Mouse (Mus musculus): ENCODE results near the gene Slc30a2.
"Not testable (repeated sequence)": the region's sequence is repeated elsewhere in the genome, so short reads cannot be mapped to it uniquely, and the experiment has no call there.

Slc30a2 gene

DNA sequence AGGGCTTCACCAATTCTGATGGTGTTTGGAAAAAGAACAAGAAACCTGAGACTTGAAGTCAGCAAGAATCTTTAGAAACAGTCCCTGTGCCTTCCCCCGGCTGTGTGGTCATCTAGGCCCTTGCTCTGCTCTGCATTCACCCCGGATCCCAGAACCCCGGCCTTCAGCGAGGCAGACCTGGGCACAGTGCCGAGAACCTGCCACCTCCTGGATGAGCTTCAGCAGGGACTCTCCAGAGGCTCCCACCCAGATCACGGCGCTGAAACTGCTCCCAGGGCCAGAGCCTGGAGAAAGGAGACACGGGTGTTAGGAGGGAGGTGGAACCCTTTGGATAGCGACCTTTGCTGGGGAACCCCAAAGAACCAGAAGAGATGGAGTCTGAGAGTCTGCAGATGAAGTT is 19.1 kb downstream of the Slc30a2 start:
- no peak for DNase-seq

GRCm38 (mm10) chr4:134362586-134362985 is 19.6 kb downstream of the Slc30a2 start:
- DNase-seq: no peak

DNA sequence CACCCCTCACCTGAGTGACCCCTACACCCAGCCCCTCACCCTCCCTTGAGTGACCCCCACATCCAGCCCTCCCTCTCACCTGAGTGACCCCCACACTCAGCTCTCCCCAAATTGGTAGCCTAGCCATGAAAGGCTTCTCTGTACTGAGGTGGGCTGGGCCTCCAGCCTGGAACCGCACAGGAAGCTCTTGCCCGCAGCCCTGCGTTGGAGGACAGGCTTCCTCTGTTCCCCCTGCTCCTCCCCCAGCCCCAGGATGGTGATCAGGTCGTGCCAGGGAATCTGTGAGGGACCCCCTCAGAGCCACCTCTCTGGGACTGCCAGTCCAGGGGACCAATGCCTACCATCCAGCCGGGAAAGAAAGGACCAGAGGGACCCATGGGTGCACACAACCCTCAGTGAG is 22.3 kb downstream of the Slc30a2 start:
- DNase-seq: no peak

DNA sequence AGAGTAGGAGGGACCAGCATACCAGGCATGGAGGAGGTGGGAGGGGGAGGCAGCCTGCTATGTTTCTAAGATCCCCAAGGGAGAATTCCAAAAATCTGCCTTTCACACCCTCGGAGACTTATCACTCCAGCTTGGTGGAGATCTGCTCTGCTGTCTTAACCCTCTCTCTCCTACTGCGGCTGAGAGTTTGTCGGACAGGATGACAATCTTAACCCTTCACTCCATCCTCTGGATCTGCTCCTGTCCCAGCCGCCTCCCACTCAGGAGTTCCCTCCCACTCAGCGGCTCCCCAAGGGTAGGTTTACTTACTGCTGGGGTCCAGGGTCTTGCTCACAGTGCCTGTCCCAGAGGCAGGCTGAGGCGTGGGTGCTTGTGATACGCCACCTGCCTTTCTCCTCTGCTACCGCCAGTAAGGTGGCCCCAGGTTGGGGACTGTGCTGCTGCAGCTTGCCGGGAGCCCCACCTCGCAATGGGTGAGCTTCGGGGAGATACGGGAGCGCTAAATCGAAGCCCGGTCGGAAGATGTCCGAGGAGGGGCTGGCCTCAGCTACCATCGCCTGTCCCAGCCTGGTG is 27.8 kb downstream of the Slc30a2 start:
- no peak for DNase-seq

- no peak for DNase-seq
Measured at GRCm38 (mm10) chr4:134371316-134371855, 28.4 kb downstream of the Slc30a2 start.

DNA sequence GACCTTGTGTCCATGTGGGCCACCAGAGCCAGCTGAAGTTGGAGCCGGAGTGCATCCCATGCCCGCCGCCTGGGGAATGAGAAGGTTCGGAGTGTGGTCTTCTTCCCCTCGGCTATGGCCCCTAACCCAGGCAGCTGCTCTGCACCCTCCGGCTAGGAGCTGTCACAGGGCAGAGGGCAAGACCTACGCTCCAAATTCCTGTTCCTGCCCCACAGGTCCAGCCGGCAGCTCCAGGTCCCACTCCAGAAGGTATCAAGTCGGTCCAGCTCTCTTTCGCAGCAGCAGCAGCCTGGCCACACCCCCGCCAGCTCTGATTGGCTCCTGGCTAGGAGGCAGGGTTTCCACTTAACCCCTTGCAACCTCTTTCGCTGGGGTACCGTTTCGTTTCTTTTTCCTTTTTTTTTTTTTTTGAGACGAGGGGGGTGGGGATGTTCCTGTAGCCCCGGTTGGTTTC is 29.3 kb downstream of the Slc30a2 start:
- peak; percentile 82 for DNase-seq

DNA sequence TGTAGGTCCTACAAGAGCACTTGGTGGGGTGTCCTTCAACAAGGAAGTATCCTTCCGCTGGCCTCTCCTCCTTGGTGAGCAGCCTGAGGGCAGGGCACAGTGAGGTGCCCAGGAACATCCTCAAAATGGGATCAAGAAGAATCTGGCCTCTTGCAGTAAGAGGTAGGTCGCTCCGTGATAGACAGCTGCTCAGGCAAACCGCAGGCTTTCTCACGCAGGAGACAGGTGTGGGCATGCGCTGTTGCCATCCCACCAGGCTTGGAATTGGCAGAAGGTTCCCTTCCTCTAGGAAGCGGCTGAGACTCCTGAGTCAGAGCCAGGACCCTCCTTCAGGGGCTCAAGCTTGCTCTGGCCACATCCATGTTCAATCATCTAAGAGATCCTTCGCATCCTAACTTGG is 30.3 kb downstream of the Slc30a2 start:
- no peak for DNase-seq

- DNase-seq: no peak
Measured at GRCm38 (mm10) chr4:134374306-134374705, 31.3 kb downstream of the Slc30a2 start.

DNA sequence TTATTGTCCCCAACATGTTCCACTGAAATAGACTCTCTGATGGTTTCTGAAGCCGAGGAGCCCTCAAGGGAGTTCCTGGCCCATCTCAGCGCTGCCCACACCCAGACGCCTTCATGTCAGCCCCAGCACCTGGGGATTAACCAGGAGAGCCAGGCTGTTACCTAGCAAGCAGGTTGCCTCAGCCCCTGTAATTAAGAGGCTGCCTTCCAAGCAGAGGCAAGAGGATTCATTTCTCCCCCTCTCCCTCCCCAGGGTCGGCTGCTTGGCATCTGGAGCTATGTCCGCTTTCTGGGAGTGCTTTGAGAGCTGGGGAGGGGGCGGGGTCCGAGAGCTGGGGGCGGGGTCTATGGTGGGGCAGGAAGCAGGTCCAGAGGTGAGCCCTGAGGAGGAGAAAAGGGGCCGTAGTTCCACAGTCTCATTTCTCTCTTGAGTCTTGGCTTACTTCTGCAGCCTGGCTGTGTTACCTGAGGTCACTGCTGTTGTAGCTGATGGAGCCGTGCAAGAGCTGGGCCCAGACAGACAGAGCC is 35.2 kb downstream of the Slc30a2 start:
- no peak for DNase-seq

GRCm38 (mm10) chr4:134379510-134379909 is 36.5 kb downstream of the Slc30a2 start:
- no peak for DNase-seq

DNA sequence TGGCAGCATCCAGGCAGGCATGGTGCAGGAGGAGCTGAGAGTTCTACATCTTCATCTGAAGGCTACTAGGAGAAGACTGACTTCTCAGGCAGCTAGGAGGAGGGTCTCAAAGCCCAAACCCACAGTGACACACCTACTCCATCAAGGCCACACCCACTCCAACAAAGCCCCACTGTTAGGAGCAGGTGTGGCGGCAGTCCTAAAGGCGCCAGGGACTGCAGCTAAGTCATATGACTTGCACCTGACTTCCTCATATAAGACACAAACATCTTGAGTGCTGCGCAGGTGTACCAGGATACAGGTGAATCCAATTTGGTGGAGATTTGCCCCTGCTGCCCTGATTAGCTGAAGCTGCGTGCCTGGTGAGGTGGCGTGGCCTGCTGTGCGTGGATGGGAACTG is 40.8 kb downstream of the Slc30a2 start, which contains the start of gene Extl1:
Extl1 (minus strand) TSS at position 101 of the 400 bp plus-strand sequence.
- not testable (repeated sequence) for DNase-seq

GRCm38 (mm10) chr4:134387268-134387667 is 44.3 kb downstream of the Slc30a2 start:
- DNase-seq: no peak

DNA sequence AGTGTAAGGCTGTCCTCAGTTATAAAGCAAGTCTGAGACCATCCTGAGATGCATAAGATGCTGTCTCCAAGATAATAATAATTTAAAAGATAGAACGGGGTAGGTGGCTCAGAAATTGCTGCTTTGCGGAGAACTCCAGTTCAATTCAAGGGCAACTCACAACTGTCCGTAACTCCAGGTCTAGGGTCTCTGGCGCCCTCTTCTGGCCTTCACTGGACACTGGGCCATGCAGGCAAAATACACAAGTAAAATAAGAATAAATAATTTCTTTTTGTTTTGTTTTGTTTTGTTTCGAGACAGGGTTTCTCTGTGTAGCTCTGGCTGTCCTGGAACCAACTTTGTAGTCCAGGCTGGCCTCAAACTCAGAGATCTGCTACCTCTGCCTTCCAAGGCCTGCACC is 45.4 kb downstream of the Slc30a2 start:
- peak; percentile 67 for DNase-seq

DNA sequence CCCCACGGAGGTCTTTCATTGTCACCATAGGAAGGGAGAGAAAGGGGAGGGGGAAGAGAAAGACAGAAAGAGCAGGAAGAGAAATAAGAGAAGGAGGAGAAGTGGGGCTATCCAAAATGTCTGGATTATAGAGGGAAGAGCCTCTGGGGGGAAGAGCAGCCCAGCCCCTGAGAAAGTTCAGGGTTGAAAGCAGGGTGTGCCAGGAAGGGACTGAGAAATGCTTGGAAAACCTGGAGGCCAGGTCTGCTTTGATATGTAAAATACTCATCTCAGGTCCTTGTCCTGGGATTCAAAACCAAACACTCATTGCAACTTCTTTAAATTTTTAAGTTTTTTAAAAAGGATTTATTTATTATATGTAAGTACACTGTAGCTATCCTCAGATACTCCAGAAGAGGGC is 48.7 kb downstream of the Slc30a2 start:
- DNase-seq: no peak

- DNase-seq: no peak
Measured at GRCm38 (mm10) chr4:134392595-134392994, 49.6 kb downstream of the Slc30a2 start.

DNA sequence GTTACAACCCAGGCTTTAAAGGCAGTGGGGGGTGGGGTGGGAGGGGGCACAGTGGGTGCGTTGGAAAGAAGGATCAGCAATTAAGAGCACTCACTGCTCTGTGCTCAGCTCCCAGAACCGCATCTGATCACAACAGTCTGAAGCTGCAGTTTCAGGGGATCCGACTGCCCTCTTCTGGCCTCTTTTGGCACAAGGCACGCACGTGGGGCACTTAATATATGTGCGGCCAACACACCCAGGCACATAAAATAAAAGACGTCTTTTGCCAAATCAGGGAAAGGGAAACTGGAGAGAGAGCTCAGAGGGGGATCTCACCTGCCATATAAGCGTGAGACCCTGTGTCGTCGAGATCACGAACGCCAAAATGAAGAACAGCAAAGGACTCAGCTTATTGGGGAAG is 50.0 kb downstream of the Slc30a2 start:
- DNase-seq: no peak

DNA sequence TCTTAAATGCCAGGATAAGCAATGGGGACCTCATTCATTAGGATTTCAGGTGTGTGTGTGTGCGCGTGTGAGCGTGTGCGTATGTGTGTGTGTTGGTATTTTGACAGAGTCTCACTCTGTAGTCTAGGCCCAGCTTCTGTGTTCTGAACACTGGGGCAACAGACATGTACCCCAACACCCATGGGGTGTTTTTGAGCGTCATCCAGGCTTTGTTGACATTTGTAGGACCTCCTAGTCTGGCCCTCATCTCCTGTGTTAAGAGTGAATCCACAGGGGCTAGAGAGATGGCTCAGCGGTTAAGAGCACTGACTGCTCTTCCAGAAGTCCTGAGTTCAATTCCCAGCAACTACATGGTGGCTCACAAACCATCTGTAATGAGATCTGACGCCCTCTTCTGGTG is 52.2 kb downstream of the Slc30a2 start:
- DNase-seq: no peak

GRCm38 (mm10) chr4:134395977-134396825 is 53.2 kb downstream of the Slc30a2 start, which contains the start of gene Pafah2:
Gene Pafah2 (plus strand): TSS chr4:134396320.
- peak; percentile 93 for DNase-seq

DNA sequence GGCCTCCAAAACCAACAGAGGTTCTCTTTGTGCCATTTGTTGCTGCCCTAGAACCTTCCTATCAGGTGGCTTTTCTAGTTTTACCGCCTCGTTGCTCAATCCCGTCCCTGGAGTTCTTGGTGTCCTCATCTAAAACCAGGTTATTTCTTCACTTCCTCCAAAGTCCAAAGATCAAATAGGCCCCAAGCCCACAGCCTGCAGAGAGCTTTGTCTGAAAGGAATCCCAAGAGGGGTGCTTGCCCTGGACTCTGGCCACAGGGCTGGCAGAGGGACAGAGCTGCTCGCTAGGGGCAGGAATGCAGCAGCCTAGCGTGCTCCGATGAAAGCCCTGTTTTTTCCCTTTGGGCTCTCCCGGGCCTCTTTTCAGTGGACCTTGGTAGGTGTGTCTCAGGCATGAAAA is 54.1 kb downstream of the Slc30a2 start:
- peak; percentile 56 for DNase-seq

DNA sequence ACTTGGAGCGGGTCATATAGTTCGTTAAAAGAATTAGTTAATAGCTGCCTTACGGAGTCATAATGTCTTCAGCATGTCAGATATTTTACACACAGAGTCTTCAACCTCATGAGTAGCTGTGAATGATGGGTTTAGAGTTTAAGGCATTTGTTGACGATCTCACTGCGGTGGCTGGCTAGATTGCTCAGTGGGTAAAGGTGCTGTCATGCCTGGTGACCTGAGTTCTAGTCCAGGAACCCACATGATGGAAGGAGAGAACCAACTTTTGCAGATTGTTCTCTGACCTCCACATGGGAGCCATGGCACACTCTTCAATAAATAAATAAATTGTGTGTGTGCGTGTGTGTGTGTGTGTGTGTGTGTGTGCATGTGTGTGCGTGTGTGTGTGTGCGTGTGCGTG is 54.8 kb downstream of the Slc30a2 start:
- no peak for DNase-seq

GRCm38 (mm10) chr4:134400206-134400605 is 57.2 kb downstream of the Slc30a2 start:
- DNase-seq: no peak

GRCm38 (mm10) chr4:134401181-134401661 is 58.2 kb downstream of the Slc30a2 start:
- no peak for DNase-seq

- no peak for DNase-seq
Measured at GRCm38 (mm10) chr4:134401856-134402570, 59.0 kb downstream of the Slc30a2 start.

Data from cerebellum, adult 11 months (tissue).